Mouse (Mus musculus): Measurements from ENCODE around the gene Rab28.

Rab28 gene

DNA sequence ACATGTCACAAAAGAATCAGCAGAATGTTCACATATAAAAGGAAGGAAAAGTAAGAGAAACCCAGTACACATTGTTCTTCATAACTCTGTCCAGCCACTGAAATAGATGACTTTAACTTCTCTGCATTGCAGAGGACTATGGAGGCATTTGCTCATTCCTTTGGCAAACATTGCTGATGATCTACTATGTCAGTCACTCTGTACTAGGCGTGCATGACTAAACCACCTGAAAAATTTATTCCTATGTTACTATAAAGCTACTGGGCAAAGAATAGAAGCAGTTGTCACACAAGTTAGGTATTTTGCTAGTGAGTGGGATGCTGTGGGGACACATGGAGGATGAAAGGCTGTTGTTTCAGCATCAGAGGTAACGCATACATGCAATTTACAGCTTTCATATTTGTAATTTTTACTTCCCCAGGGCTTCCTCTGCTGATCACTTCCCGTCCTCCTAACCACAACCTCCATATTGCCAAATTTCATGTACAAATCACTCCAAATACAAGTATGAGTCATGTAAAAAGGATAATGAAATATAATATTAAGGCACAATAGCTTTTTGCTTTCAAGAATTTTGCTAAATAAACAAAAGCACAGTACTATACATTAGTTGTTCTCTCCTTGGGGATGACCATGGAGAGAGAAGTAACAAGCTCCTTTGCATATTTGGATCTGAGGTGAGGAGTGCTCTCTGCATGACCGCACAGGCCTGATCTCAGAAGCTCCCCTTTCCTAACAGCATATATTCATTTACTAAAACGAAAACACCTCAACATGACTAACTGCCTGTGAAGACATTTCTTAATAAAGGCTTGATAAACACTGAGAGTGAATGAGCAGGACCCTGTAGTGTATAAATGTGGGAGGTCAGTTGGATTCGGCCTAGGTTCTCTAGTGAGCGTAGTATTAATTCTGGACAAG lies 80.5 kb downstream of the Rab28 start:
- no peak for DNase-seq (ENCODE audit: low spot score)

DNA sequence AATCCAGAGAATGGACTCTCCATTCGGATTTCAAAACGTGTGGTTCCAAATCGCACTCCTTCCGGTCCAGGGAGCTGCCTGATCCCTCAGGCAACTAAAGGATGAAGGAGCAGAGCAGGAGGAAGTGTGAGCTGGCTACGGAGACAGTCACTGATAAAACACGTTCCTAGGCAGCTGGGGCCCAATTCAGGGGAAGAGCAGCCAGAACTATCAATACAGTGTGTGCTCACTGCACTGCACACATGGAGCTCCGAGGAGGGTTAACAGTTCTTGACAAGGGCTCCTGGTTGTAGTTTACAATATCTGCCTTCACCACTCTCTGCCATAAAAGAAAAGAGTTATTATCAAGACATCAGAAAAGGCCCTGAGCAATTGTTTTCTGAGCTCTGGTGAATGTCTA lies 82.4 kb downstream of the Rab28 start:
- DNase-seq (ENCODE audit: low spot score) = no peak

DNA sequence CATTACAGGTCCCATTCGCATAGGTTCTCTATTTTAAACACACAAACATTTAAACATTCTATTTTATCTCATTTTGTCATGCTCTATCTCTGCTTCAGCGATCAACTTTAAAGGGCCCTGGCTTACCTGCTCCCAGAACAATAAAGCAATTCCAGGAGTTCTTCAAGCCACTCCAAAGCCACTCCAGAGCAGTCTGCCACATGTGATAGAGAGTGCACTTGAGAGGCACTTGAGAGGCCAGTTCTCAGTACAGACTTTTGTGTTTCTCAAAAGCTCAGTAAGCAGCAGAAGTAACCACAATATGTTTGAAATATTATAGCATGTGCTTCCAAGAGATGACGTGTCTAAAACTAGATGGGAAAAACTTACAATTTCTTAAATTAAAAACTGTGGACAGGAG lies 86.2 kb downstream of the Rab28 start:
- no peak for DNase-seq (ENCODE audit: low spot score)

DNA sequence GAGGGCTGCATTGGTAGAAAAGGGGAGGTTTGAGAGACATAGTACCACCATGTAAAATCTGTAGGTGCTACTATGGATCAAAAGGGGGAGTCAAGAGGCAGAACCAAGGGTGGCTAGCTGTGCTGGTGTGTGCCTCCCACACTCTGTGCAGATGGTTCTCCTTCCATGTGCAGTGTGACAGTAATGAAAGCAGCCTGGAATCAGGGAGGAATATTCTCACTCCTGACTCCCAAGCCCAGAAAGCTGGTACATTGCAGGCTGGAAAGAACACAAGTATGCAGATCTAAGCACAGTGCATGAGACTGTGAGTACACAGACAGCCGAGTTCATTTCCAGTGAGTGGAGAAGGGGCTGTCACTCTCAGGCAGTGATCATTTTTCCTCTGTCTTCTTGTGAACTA lies 89.0 kb downstream of the Rab28 start:
- no peak for DNase-seq (ENCODE audit: low spot score)

DNA sequence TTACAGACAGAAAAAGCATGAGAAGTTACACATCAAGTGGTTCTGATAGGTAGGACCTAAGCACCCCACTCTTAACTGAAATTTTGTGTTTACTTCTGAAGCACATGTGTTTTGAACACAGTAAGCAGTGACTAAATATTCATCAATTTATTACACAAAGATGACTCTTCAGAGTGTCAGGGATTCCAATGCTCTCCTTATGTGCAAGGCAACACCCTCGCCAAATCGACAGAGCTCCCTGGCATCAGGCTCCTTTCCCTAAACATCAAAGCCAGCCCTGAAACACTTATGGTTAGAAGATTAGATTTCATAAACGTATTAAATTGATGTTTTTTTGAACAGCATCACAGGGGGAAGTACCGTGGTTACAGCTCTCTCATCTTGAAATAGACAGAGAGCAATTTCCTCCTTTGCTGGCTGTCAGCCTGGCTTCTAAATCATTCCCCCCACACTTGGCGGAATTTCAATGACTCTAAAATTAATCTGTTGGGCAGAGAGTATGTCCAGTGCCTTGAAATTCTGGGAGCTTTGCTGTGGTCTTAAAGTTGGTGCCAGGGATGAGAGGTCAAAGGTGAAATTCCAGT lies 97.4 kb downstream of the Rab28 start:
- peak; percentile 26 for DNase-seq (ENCODE audit: low spot score)

DNA sequence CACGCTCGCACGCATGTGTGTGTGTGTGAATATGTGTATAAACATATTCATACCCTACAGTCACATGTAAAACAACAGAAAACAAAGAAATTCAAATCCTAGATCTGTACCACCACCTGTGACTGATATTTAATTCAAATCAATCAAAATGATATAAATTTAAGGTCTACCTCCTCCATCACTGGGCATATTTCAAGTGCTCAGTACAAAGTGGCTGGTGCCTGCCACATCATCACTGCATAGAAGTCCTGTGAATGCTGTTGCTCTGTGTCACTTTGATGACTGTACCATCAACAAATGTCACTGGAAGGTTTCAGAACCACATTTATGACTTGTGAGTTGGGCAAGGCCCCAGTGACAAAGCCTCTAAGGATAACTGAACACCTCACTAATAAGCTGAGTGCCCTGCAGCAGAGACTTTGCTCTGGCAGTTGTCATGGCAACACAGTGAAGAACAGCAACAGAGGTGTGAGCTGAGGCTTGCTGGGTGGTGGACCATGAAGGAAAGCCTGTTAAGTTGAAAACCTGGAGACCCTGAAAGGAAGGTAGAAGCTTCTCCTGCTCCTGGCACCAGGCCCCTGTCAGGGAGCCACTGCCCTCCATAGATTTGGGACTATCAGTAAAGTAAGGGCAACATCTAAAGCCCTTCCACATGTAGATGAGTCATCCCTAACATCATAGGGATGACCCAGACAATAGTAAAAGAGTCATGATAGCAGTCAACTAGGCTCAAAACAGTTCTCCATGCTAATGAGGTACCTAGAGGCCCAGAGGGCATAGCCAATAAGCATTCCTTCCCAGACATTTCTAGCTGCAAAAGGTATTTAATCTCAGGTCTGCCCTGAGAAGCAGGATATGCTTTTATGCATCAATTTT lies 111.5 kb downstream of the Rab28 start:
- no peak for DNase-seq (ENCODE audit: low spot score)

DNA sequence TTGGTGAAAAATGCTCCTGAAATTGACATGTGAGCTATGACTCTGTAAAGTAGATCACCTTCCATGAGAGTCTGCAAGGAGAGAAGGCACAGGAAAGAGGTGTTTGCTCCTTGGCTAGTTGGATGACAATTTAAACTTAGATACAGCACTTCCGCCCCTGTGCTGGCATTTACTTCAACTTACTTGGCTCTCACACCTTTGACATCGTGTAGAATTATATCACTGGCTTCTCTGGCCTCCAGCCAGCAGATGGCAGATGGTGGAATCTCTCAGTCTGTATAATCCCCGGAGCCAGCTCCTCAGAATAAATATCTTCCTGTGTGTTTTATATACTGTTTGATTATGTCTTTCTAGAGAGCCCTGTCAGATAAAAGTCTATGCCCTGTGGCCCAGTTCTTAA lies 112.8 kb downstream of the Rab28 start:
- DNase-seq (ENCODE audit: low spot score) = no peak

DNA sequence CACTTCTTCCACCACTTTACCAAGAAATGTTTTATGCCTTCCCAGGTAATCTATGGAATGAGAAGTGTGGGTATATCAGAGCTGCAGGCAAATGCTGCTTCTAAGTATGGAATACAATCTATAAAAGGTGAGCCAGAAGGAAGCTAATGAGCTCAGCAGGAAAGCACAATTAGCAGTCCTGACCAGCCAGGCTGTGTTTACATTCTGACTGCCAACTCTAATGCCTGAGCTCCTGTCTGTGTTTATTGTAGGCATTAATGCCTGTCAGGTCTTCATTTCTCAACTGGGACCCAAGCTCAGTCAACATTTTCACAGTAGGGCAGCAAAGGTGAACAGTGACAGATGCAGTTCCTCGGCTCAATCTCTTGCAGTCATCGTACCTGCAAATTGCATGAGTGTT lies 129.9 kb downstream of the Rab28 start:
- no peak for DNase-seq (ENCODE audit: low spot score)

Data from ovary, postnatal 14 days (tissue).